Comparison of ENCODE assay signal across 24 mouse cellular contexts in genomic region chr12:21196420-21196819, GRCm38 (mm10).
DNase-seq lines count a peak whose midpoint lies in the region; ATAC-seq and TF ChIP-seq lines count a peak whose summit lies in the region.
"Had no signal": no experiment of that assay in that cellular context is flagged by ENCODE, and none has a peak within 500 bp of the region (broad histone marks: within the 10 kb centered on the region; RNA-seq: fewer than 3 reads in every experiment).

No protein-coding gene starts in this region.

- CTCF ChIA-PET in Patski (lab: Charles Lee): interaction anchor here (1.6 kb wide), 1 partner anchor 36 kb away, joined by 3 read pairs; no protein-coding TSS in a partner anchor

- ATAC-seq in Patski: peak; percentile 42
- ATAC-seq: activated CD4-positive, CD25-positive, alpha-beta regulatory T cell, adult 4 months; forebrain, embryonic 13.5 days; forebrain, embryonic 16.5 days; hindbrain, embryonic 16.5 days; intestine, embryonic 15.5 days had no signal

- TF ChIP-seq CTCF in Patski (IDR thresholded peaks at IDR 0.05): no peak

- DNase-seq in urinary bladder, postnatal 14 days (ENCODE audit: low spot score): peak; percentile 23
- no peak for DNase-seq in urinary bladder, postnatal 36 days (ENCODE audit: low spot score in 2 of 2)
- DNase-seq in Patski (ENCODE audit: low read depth, low spot score) (no peak), MN1 (ENCODE audit: low spot score) (no peak)
- peak; percentile 83 for DNase-seq in gonadal fat pad, adult 2 months (ENCODE audit: low read depth)
- no peak for DNase-seq in adrenal gland, postnatal 10 days
- no peak for DNase-seq in hindbrain, embryonic 10.5 days (ENCODE audit: low spot score)
- DNase-seq: adrenal gland, postnatal 14 days; cerebellum, adult 11-12 months; cerebellum, adult 9-10 months; cerebellum, postnatal 14 days; gastrocnemius, postnatal 10 days; gastrocnemius, postnatal 36 days; heart, adult 11 months; kidney, adult 11 months had no signal

- H3K27ac ChIP-seq in hindbrain, embryonic 10.5 days: no peak overlapping the region
- H3K27ac ChIP-seq: embryonic facial prominence, embryonic 12.5 days; forebrain, embryonic 10.5 days; forebrain, embryonic 13.5 days; hindbrain, embryonic 13.5 days; intestine, embryonic 15.5 days had no signal

- H3K27me3 ChIP-seq in Patski: no peaks in the 10 kb centered on the region
- H3K27me3 ChIP-seq in hindbrain, embryonic 10.5 days (ENCODE audit: insufficient read depth, poor library complexity, severe bottlenecking): no peaks in the 10 kb centered on the region
- H3K27me3 ChIP-seq: embryonic facial prominence, embryonic 12.5 days; forebrain, embryonic 13.5 days; hindbrain, embryonic 13.5 days; intestine, embryonic 15.5 days had no signal

- POLR2A ChIA-PET in Patski (lab: Charles Lee): no interaction called here

- H3K9me3 ChIP-seq in hindbrain, embryonic 10.5 days: no peaks in the 10 kb centered on the region
- H3K9me3 ChIP-seq: embryonic facial prominence, embryonic 12.5 days; forebrain, embryonic 10.5 days; forebrain, embryonic 13.5 days; hindbrain, embryonic 13.5 days; intestine, embryonic 15.5 days had no signal

- in situ Hi-C loops in Patski (cut with MboI; ENCODE audit: low pct_unique_long_range_greater_than_20kb): no loop called here

- H3K4me3 ChIP-seq in hindbrain, embryonic 10.5 days: no peak overlapping the region
- H3K4me3 ChIP-seq: embryonic facial prominence, embryonic 12.5 days; erythroblast, embryonic 14.5 days; forebrain, embryonic 10.5 days; forebrain, embryonic 13.5 days; hindbrain, embryonic 13.5 days; intestine, embryonic 15.5 days had no signal

- H3K4me1 ChIP-seq in hindbrain, embryonic 10.5 days (replicated peaks): peaks cover 15% of the 10 kb centered on the region
- H3K4me1 ChIP-seq: embryonic facial prominence, embryonic 12.5 days had no signal

- H3K36me3 ChIP-seq in hindbrain, embryonic 10.5 days: peaks cover 51% of the 10 kb centered on the region
- H3K36me3 ChIP-seq: intestine, embryonic 15.5 days had no signal

- 92% methylated on average over 4 of the region's 4 CpGs for WGBS in hindbrain, embryonic 10.5 days

Comparison
In these comparisons a context has a peak if more than half of its experiments do, and no peak if none do; other contexts are left out.
1. DNase-seq: peak in urinary bladder, postnatal 14 days (single experiment) and gonadal fat pad, adult 2 months (single experiment); none in urinary bladder, postnatal 36 days (0 of 2), Patski (single experiment), adrenal gland, postnatal 10 days (single experiment), hindbrain, embryonic 10.5 days (single experiment) and MN1 (single experiment).